Mouse (Mus musculus) thymus, adult 2 months (tissue): ENCODE measurements around the gene Gm26897. TPM values are rescaled to one million over a fixed set of nuclear protein-coding genes. Genes with fewer than 3 reads are reported as not detected.
A peak's percentile ranks its signal among the peaks of the same experiment; 100 is the strongest.

ENCODE experiments used
- DNase-seq: peaks from one replicate; pipeline ENCODE4 v3.0.0; 2021
- H3K27ac ChIP-seq: fragments of 200-500 bp; 2 replicates; pipeline ENCODE4 v1.5.1; 2012; ENCODE audit warnings: low read length, control low read depth; ENCODE audit not compliant: control insufficient read depth, insufficient read depth
- H3K27me3 ChIP-seq: fragments of 200-500 bp; 2 replicates; pipeline ENCODE4 v1.6.1; 2012; ENCODE audit warnings: mild to moderate bottlenecking, low read length, moderate library complexity, mixed read lengths; ENCODE audit not compliant: control insufficient read depth, insufficient read depth
- H3K36me3 ChIP-seq: fragments of 200-500 bp; 2 replicates; pipeline ENCODE4 v1.6.1; 2012; ENCODE audit warnings: mild to moderate bottlenecking, low read length, moderate library complexity; ENCODE audit not compliant: control insufficient read depth, insufficient read depth
- H3K4me1 ChIP-seq: fragments of 200-500 bp; replicated peaks from 2 replicates; pipeline ENCODE4 v1.6.1; 2012; ENCODE audit warnings: low read length; ENCODE audit not compliant: control insufficient read depth, insufficient read depth
- H3K4me3 ChIP-seq: fragments of 200-500 bp; 2 replicates; pipeline ENCODE4 v1.5.1; 2012; ENCODE audit warnings: mild to moderate bottlenecking, low read length, control low read depth, moderate library complexity; ENCODE audit not compliant: control insufficient read depth, insufficient read depth
- CTCF ChIP-seq: fragments of 200-500 bp; IDR thresholded peaks from 2 replicates; pipeline ENCODE4 v1.5.1; 2012; ENCODE audit warnings: mild to moderate bottlenecking, control low read depth, low read length, moderate library complexity, borderline replicate concordance; ENCODE audit not compliant: control insufficient read depth, poor library complexity, insufficient read depth; ENCODE audit errors: extremely low read depth
- POLR2A ChIP-seq: fragments of 200-500 bp; IDR thresholded peaks from 2 replicates; pipeline ENCODE4 v1.6.1; 2012; ENCODE audit warnings: mild to moderate bottlenecking, low read length, control low read depth, moderate library complexity; ENCODE audit not compliant: control insufficient read depth, poor library complexity, insufficient read depth; ENCODE audit errors: extremely low read depth
- WGBS: fragments of 180-500 bp; shearing (Covaris S2); methylation state at CpG from one replicate; pipeline ENCODE4 v1.1.7; 2018; 5-methylcytosine and 5-hydroxymethylcytosine counted together
- polyA plus RNA-seq: library from polyadenylated mRNA; depleted of rRNA; stranded (reverse); fragments of >200 nt; gene quantifications from 2 replicates; pipeline ENCODE4 v1.2.3, GENCODE M21; 2012

Gene Gm26897
- polyA plus RNA-seq, 1 experiment: not detected

- Histone ChIP-seq H3K27ac (no peak overlapping the region), H3K4me1 (no peaks in the 10 kb centered on the region), H3K4me3 (no peak overlapping the region), H3K36me3 (no peaks in the 10 kb centered on the region), H3K27me3 (no peaks in the 10 kb centered on the region)
- no peak for DNase-seq
- no peak for TF ChIP-seq POLR2A
- WGBS: 52% methylated on average over 11 of the region's 11 CpGs
Measured at GRCm38 (mm10) chr5:111741352-111741751, 7.6 kb downstream of the Gm26897 start.

DNA sequence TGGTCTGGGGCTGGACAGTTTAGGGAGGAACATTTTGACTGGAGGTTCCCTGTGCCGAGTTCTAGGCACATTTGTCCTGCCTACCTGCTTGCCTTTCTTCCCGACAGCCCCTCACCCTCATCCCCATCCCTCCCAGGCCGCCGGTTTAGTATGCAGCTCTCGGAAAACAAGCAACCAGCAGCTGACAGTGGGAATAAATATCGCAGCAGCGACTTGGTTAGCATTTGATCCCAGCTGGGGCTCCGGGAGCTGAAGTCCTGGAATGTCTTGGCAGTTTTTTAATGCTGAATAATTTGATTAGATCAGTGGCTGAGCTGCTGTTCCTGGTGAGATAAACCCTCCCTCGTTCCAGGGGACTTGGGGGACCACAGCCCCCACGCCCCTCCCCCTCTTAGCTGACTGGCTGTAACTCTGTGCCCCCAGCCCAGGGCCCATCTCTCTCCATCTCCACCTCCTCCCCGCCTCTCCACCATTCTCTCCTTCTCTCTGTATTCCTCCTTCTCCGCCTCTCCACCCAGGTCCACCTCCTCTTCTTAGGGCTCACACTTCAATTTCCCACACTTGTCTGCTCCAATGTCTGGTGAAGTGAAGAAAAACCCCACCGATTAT lies 8.7 kb downstream of the Gm26897 start:
- WGBS: 66% methylated on average over 13 of the region's 13 CpGs
- DNase-seq: no peak
- Histone ChIP-seq H3K4me1 (no peaks in the 10 kb centered on the region), H3K36me3 (no peaks in the 10 kb centered on the region), H3K27ac (no peak overlapping the region), H3K27me3 (no peaks in the 10 kb centered on the region), H3K4me3 (no peak overlapping the region)
- TF ChIP-seq POLR2A (no peak), CTCF (no peak)

GRCm38 (mm10) chr5:111749599-111749998 lies 15.9 kb downstream of the Gm26897 start:
- no peak overlapping the region for H3K27ac ChIP-seq
- H3K4me1 ChIP-seq: peaks cover 5% of the 10 kb centered on the region
- no peaks in the 10 kb centered on the region for H3K36me3 ChIP-seq
- 92% methylated on average over 5 of the region's 5 CpGs for WGBS
- no peak overlapping the region for H3K4me3 ChIP-seq
- no peak for TF ChIP-seq CTCF
- TF ChIP-seq POLR2A: no peak
- no peaks in the 10 kb centered on the region for H3K27me3 ChIP-seq
- DNase-seq: no peak

GRCm38 (mm10) chr5:111750092-111750491 lies 16.4 kb downstream of the Gm26897 start:
- TF ChIP-seq POLR2A: no peak
- no peak for TF ChIP-seq CTCF
- Histone ChIP-seq H3K27me3 (no peaks in the 10 kb centered on the region), H3K4me3 (no peak overlapping the region), H3K36me3 (no peaks in the 10 kb centered on the region), H3K4me1 (peaks cover 9% of the 10 kb centered on the region), H3K27ac (no peak overlapping the region)
- WGBS: 97% methylated on average over 13 of the region's 13 CpGs
- DNase-seq: no peak

GRCm38 (mm10) chr5:111754484-111755139 lies 20.9 kb downstream of the Gm26897 start:
- 15% methylated on average over 16 of the region's 16 CpGs for WGBS
- no peak for TF ChIP-seq CTCF
- no peak for TF ChIP-seq POLR2A
- H3K4me3 ChIP-seq: peak overlapping the region; percentile 46
- no peaks in the 10 kb centered on the region for H3K36me3 ChIP-seq
- H3K27ac ChIP-seq: no peak overlapping the region
- DNase-seq: peak; percentile 11
- peaks cover 9% of the 10 kb centered on the region for H3K4me1 ChIP-seq
- no peaks in the 10 kb centered on the region for H3K27me3 ChIP-seq

- H3K4me3 ChIP-seq: no peak overlapping the region
- peaks cover 9% of the 10 kb centered on the region for H3K4me1 ChIP-seq
- H3K36me3 ChIP-seq: no peaks in the 10 kb centered on the region
- DNase-seq: peak; percentile 17
- no peak for TF ChIP-seq CTCF
- TF ChIP-seq POLR2A: no peak
- WGBS: 33% methylated on average over 5 of the region's 5 CpGs
- no peak overlapping the region for H3K27ac ChIP-seq
- no peaks in the 10 kb centered on the region for H3K27me3 ChIP-seq
Measured at GRCm38 (mm10) chr5:111755330-111755729, 21.6 kb downstream of the Gm26897 start.
